Mouse (Mus musculus) heart, adult 2 months (tissue): ENCODE data around the gene Mief1.

ENCODE experiments used
- CTCF ChIP-seq: fragments of 200-600 bp; IDR thresholded peaks from 2 replicates; pipeline ENCODE4 v1.8.1; 2022; ENCODE audit warnings: antibody characterized with exemption, mild to moderate bottlenecking, moderate library complexity
- POLR2A ChIP-seq: fragments of 200-500 bp; IDR thresholded peaks from 2 replicates; pipeline ENCODE4 v1.6.1; 2011; ENCODE audit warnings: mild to moderate bottlenecking, low read depth, low read length, control low read depth; ENCODE audit not compliant: insufficient read depth

GRCm38 (mm10) chr15:80192847-80193246 is 41.0 kb upstream of the Mief1 start:
- no peak for TF ChIP-seq POLR2A
- TF ChIP-seq CTCF = no peak
